Mouse (Mus musculus) ES-E14 (cell line): ENCODE results near the gene Plpp3. TPM values are rescaled to one million over a fixed set of nuclear protein-coding genes. Genes with fewer than 3 reads are reported as not detected.

Source experiments
- DNase-seq: peaks from one replicate; pipeline ENCODE4 v3.0.0-alpha.2; 2013; ENCODE audit warnings: low read depth, low spot score
- H3K27ac ChIP-seq: 2 replicates; pipeline ENCODE4 v1.5.1; 2012; ENCODE audit warnings: low read depth, mild to moderate bottlenecking, low read length, moderate library complexity, mixed read lengths; ENCODE audit not compliant: poor library complexity, insufficient read depth, severe bottlenecking
- H3K36me3 ChIP-seq: 2 replicates; pipeline ENCODE4 v1.6.1; 2012; ENCODE audit warnings: mild to moderate bottlenecking, low read length, moderate library complexity, mixed read lengths; ENCODE audit not compliant: control insufficient read depth, poor library complexity, insufficient read depth, severe bottlenecking
- H3K4me1 ChIP-seq, 2 experiments: fragments of 150-350 bp in 1 of 2; sonication (generic) in 1 of 2; 2 replicates each; pipeline ENCODE4 v1.6.1; 2012; ENCODE audit warnings: low read length in 2 of 2, mild to moderate bottlenecking in 1 of 2, mixed read lengths in 1 of 2; ENCODE audit not compliant: control insufficient read depth in 2 of 2, insufficient read depth in 2 of 2, poor library complexity in 1 of 2
- H3K4me3 ChIP-seq, 2 experiments: fragments of 150-350 bp in 1 of 2; sonication (generic) in 1 of 2; 2 replicates each; pipeline ENCODE4 v1.5.1; 2012; ENCODE audit warnings: low read length in 2 of 2, low read depth in 1 of 2, mild to moderate bottlenecking in 1 of 2, mixed read lengths in 1 of 2; ENCODE audit not compliant: insufficient read depth in 1 of 2, poor library complexity in 1 of 2, severe bottlenecking in 1 of 2
- H3K9ac ChIP-seq: 2 replicates; pipeline ENCODE4 v1.6.1; 2012; ENCODE audit warnings: low read depth, mild to moderate bottlenecking, low read length, mixed read lengths; ENCODE audit not compliant: poor library complexity, insufficient read depth, severe bottlenecking
- H3K9me3 ChIP-seq: fragments of 150-350 bp; sonication (generic); 2 replicates; pipeline ENCODE4 v1.6.1; 2012; ENCODE audit warnings: low read depth, mild to moderate bottlenecking, low read length; ENCODE audit not compliant: control insufficient read depth, insufficient read depth
- CHD2 ChIP-seq: IDR thresholded peaks from 2 replicates; pipeline ENCODE4 v1.6.1; 2014; ENCODE audit warnings: mild to moderate bottlenecking, low read depth, low read length, inconsistent platforms
- HCFC1 ChIP-seq: IDR thresholded peaks from 2 replicates; pipeline ENCODE4 v1.6.1; 2012; ENCODE audit warnings: low read length, inconsistent platforms, borderline replicate concordance; ENCODE audit not compliant: insufficient read depth
- MAFK ChIP-seq: IDR thresholded peaks from 2 replicates; pipeline ENCODE4 v1.6.1; 2014; ENCODE audit warnings: mild to moderate bottlenecking, low read depth, low read length, inconsistent platforms; ENCODE audit not compliant: insufficient read depth
- ZC3H11A ChIP-seq: IDR thresholded peaks from 2 replicates; pipeline ENCODE4 v1.6.1; 2012; ENCODE audit warnings: low read depth, mild to moderate bottlenecking, inconsistent platforms, low read length, borderline replicate concordance
- ZNF384 ChIP-seq: IDR thresholded peaks from 2 replicates; pipeline ENCODE4 v1.6.1; 2012; ENCODE audit warnings: low read depth, low read length, inconsistent platforms
- in situ Hi-C, 2 experiments: fragments of 600-800 bp; cut with MboI; formaldehyde crosslinking; loops; one replicate each; pipeline ENCODE4 v1.15.1; 2025; ENCODE audit warnings: low sequenced_read_pairs in 2 of 2, inconsistent platforms in 1 of 2; ENCODE audit not compliant: unreplicated experiment in 2 of 2
- total RNA-seq: library from RNA; depleted of rRNA; stranded (reverse); fragments of 300-350 nt; gene quantifications from 2 replicates; pipeline ENCODE4 v1.2.3, GENCODE M21; 2012

Plpp3 gene
- total RNA-seq, 1 experiment = 11.8 TPM

DNA sequence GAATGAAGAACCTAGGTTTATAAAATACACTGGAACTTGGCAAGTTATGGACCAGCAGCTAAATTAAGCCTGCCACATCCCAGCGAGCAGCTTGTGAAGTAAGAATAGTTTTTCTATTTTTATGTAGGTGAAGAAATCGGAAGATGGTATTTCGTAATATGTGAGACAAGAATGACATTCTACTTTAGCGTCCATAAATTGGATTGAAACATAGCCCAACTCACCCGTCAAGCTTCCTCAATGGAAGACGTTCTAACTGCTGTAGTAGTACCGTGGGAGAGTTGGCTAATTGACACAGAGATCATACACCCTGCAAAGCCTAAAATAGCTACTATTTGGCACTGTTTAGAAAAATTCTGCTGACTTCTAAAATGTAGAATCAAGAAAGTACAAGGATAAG, 7.7 kb upstream of the Plpp3 start:
- H3K36me3 ChIP-seq = no peaks in the 10 kb centered on the region
- H3K4me1 ChIP-seq = peaks cover 0 to 2% of the 10 kb centered on the region in 2 experiments; a peak in 1 of 4 replicates
- DNase-seq = no peak
- no peak overlapping the region for H3K27ac ChIP-seq
- no peak overlapping the region for H3K4me3 ChIP-seq
- TF ChIP-seq ZC3H11A = no peak
- no peak for TF ChIP-seq CHD2
- TF ChIP-seq MAFK = no peak
- no peak for TF ChIP-seq ZNF384
- no peak for TF ChIP-seq HCFC1
- no peaks in the 10 kb centered on the region for H3K9me3 ChIP-seq
- in situ Hi-C loops = loop anchor here in 1 of 2 experiments (25.0 kb wide), 1 partner anchor 763 kb away; no protein-coding TSS in a partner anchor
- H3K9ac ChIP-seq = no peak overlapping the region

DNA sequence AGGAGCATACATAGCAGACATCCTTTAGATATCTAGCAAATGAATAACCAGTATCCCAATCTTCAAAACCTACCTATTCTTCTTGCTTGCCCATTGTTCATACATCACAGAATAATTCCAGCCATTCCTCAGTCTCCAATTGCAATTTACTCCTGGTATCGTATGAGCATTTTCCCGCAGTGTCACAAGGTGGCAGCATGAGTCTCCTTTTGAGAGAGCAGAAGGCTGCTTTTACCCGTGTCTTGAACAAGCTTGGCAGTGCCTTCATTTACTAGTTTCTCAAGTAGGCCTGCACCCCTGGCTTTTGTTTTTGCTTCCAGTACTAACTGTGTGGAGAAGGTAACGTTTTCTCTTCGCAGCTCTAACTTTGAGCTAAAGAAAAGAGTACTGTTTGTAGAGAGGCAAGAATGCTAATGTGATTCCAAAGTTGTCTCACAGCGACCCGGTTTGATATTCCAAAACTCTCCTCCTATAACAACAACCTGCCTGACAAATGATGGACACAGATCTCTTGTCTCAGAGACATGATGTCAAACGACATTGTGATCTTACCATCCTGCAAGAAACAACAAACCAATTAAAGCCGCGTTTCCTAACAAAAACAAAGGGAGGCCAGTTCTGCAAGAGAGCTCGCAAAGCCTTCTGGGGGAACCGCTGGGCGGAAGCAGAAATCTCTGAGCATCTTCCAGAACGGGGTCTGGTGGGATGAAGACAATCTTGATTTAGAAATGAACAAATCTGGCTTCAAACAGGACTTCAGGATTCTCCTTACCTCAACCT, 5.0 kb upstream of the Plpp3 start:
- TF ChIP-seq ZC3H11A (peak; percentile 100), ZNF384 (no peak)
- Histone ChIP-seq H3K9ac (0 out of 2 replicates have a peak overlapping the region, but pooled peaks have one; percentile 4), H3K4me1 (peaks cover 0 to 6% of the 10 kb centered on the region in 2 experiments; a peak in 2 of 4 replicates), H3K4me3 (no peak overlapping the region), H3K9me3 (no peaks in the 10 kb centered on the region), H3K36me3 (no peaks in the 10 kb centered on the region), H3K27ac (no peak overlapping the region)
- DNase-seq = no peak
- in situ Hi-C loops = loop anchor here (10.0 kb wide), 2 partner anchors 163 to 1073 kb away; no protein-coding TSS in a partner anchor

- in situ Hi-C loops = loop anchor here (10.0 kb wide), 2 partner anchors 162 to 1072 kb away; no protein-coding TSS in a partner anchor
- Histone ChIP-seq H3K4me1 (peaks cover 0 to 6% of the 10 kb centered on the region in 2 experiments; a peak in 2 of 4 replicates), H3K4me3 (no peak overlapping the region), H3K9me3 (no peaks in the 10 kb centered on the region), H3K27ac (no peak overlapping the region), H3K36me3 (no peaks in the 10 kb centered on the region), H3K9ac (no peak overlapping the region)
- TF ChIP-seq CHD2 = no peak
- TF ChIP-seq ZNF384 = no peak
- no peak for TF ChIP-seq HCFC1
- no peak for TF ChIP-seq ZC3H11A
- no peak for TF ChIP-seq MAFK
- no peak for DNase-seq
Measured at GRCm38 (mm10) chr4:105153227-105153626, 3.9 kb upstream of the Plpp3 start.

GRCm38 (mm10) chr4:105156281-105156680, 866 bp upstream of the Plpp3 start:
- no peak overlapping the region for H3K9ac ChIP-seq
- in situ Hi-C loops = loop anchor here (10.0 kb wide), 2 partner anchors 159 to 1069 kb away; no protein-coding TSS in a partner anchor
- no peak overlapping the region for H3K4me3 ChIP-seq
- H3K36me3 ChIP-seq = no peaks in the 10 kb centered on the region
- TF ChIP-seq MAFK = no peak
- no peaks in the 10 kb centered on the region for H3K9me3 ChIP-seq
- H3K27ac ChIP-seq = no peak overlapping the region
- no peak for DNase-seq
- H3K4me1 ChIP-seq = peaks cover 8 to 10% of the 10 kb centered on the region in 2 experiments
